Mouse (Mus musculus): ENCODE measurements around the gene Etnk2. TPM values are rescaled to one million over a fixed set of nuclear protein-coding genes. Genes with fewer than 3 reads are reported as not detected.
A peak's percentile ranks its signal among the peaks of the same experiment; 100 is the strongest.

The Etnk2 gene
- polyA plus RNA-seq, 1 experiment from 2014 or later, result 3.1 TPM

GRCm38 (mm10) chr1:133419178-133419834, 55.9 kb downstream of the Etnk2 start:
- Histone ChIP-seq H3K4me3 (ENCODE audit: low read depth, low read length) (no peak overlapping the region), H3K9me3 (ENCODE audit: control insufficient read depth, low read length) (no peaks in the 10 kb centered on the region), H3K36me3 (ENCODE audit: control insufficient read depth, insufficient read depth, low read length) (no peaks in the 10 kb centered on the region), H3K27ac (ENCODE audit: low read depth, low read length) (no peak overlapping the region; the same call in 1 of the 2 replicates), H3K27me3 (ENCODE audit: control insufficient read depth, insufficient read depth, low read length) (no peaks in the 10 kb centered on the region), H3K4me2 (replicated peaks; ENCODE audit: low read depth, low read length) (no peak overlapping the region), H3K9ac (ENCODE audit: low read depth, low read length) (no peak overlapping the region), H3K4me1 (replicated peaks; ENCODE audit: control insufficient read depth, insufficient read depth, low read length) (peaks cover 28% of the 10 kb centered on the region)
- DNase-seq (ENCODE audit: low spot score) (no peak), ATAC-seq (ENCODE audit: low FRiP score) (no peak)
- 72% methylated on average over 3 of the region's 3 CpGs for WGBS

DNA sequence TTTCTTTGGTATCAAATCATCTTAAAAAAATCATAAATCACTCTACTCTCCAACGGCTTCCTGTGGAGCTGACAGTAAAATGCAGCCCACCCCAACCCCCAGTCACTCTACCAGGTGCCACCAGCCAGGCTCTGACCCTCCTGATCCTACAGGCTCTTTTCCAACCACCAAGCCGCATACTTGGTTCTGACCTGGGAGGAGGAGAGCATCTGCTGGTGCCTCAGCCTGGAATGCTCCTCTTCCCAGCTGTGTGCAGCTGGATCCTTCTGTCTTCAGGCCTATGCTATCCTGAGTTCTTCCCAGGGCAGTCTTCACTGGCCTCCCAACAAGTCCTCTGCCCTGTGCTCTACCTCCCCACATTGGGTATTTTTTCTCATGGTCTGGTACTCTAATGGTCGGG, 57.1 kb downstream of the Etnk2 start:
- Histone ChIP-seq H3K9ac (ENCODE audit: low read depth, low read length) (no peak overlapping the region), H3K27me3 (ENCODE audit: control insufficient read depth, insufficient read depth, low read length) (no peaks in the 10 kb centered on the region), H3K4me3 (ENCODE audit: low read depth, low read length) (no peak overlapping the region), H3K27ac (ENCODE audit: low read depth, low read length) (no peak overlapping the region), H3K36me3 (ENCODE audit: control insufficient read depth, insufficient read depth, low read length) (no peaks in the 10 kb centered on the region), H3K4me2 (replicated peaks; ENCODE audit: low read depth, low read length) (no peak overlapping the region), H3K4me1 (replicated peaks; ENCODE audit: control insufficient read depth, insufficient read depth, low read length) (peaks cover 28% of the 10 kb centered on the region), H3K9me3 (ENCODE audit: control insufficient read depth, low read length) (no peaks in the 10 kb centered on the region)
- WGBS, result 54% methylated on average over 3 of the region's 3 CpGs
- no peak for DNase-seq (ENCODE audit: low spot score)
- ATAC-seq (ENCODE audit: low FRiP score), result no peak

DNA sequence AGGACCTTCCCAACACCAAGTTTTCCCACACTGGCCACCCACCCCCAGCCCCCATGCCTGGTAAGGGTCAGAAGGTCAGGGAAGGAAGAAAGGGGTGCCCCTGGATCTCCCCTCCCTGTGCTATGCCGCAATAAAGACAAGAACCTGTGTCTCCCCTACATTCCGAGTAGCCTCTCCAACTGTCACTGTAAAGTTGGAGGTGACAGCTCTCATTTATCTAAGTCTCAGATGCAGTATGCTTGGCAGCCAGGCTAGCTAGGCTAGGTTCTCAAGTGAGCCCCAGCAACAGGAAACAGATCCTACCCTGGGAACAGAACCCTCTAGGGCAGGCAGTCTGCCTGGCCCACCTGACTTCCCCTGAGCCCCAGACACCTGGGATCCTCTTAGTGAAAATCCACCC, 57.7 kb downstream of the Etnk2 start:
- Histone ChIP-seq H3K9ac (ENCODE audit: low read depth, low read length) (no peak overlapping the region), H3K9me3 (ENCODE audit: control insufficient read depth, low read length) (no peaks in the 10 kb centered on the region), H3K27ac (ENCODE audit: low read depth, low read length) (no peak overlapping the region), H3K4me3 (ENCODE audit: low read depth, low read length) (no peak overlapping the region), H3K27me3 (ENCODE audit: control insufficient read depth, insufficient read depth, low read length) (no peaks in the 10 kb centered on the region), H3K4me2 (replicated peaks; ENCODE audit: low read depth, low read length) (peak overlapping the region; percentile 77; the same call in 1 of the 2 replicates), H3K36me3 (ENCODE audit: control insufficient read depth, insufficient read depth, low read length) (no peaks in the 10 kb centered on the region), H3K4me1 (replicated peaks; ENCODE audit: control insufficient read depth, insufficient read depth, low read length) (peaks cover 28% of the 10 kb centered on the region)
- no peak for DNase-seq (ENCODE audit: low spot score)
- no peak for ATAC-seq (ENCODE audit: low FRiP score)
- WGBS, result 28% methylated on average over 2 of the region's 2 CpGs

GRCm38 (mm10) chr1:133421975-133422570, 58.7 kb downstream of the Etnk2 start:
- no peak for ATAC-seq (ENCODE audit: low FRiP score)
- peaks cover 26% of the 10 kb centered on the region for H3K4me1 ChIP-seq (replicated peaks; ENCODE audit: control insufficient read depth, insufficient read depth, low read length)
- 29% methylated on average over 16 of the region's 16 CpGs for WGBS
- no peak for DNase-seq (ENCODE audit: low spot score)
- no peaks in the 10 kb centered on the region for H3K9me3 ChIP-seq (ENCODE audit: control insufficient read depth, low read length)
- H3K27me3 ChIP-seq (ENCODE audit: control insufficient read depth, insufficient read depth, low read length), result no peaks in the 10 kb centered on the region
- no peak overlapping the region for H3K27ac ChIP-seq (ENCODE audit: low read depth, low read length)
- H3K9ac ChIP-seq (ENCODE audit: low read depth, low read length), result peak overlapping the region; percentile 95; the same call in 1 of the 2 replicates
- H3K4me3 ChIP-seq (ENCODE audit: low read depth, low read length), result peak overlapping the region; percentile 91
- no peaks in the 10 kb centered on the region for H3K36me3 ChIP-seq (ENCODE audit: control insufficient read depth, insufficient read depth, low read length)
- peak overlapping the region; percentile 77 for H3K4me2 ChIP-seq (replicated peaks; ENCODE audit: low read depth, low read length)

- H3K27ac ChIP-seq (ENCODE audit: low read depth, low read length), result peak overlapping the region; percentile 97
- under 1% methylated on average over 29 of the region's 29 CpGs for WGBS
Measured at GRCm38 (mm10) chr1:133422615-133423161, 59.3 kb downstream of the Etnk2 start.

DNA sequence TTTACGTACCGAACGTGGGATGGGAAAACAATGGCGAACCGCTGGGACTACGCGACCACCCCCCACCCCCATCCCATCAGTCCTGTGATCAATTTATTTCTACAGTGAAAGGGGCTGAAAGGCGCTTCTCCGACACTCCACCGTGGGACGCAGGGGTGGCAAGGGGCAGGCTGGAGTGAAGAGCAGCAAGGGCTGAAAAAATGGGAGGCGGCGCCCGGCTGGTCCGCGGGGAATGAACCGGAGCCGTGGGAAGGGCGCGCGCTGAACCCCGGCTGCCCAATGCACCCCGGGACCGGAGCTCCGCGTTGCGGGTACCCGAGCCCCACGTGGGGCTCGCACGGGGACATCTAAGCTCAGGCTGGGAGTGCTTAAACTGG, 59.8 kb downstream of the Etnk2 start:
- ATAC-seq (ENCODE audit: low FRiP score) (no peak), DNase-seq (ENCODE audit: low spot score) (peak; percentile 70)
- Histone ChIP-seq H3K27ac (ENCODE audit: low read depth, low read length) (peak overlapping the region; percentile 97), H3K4me1 (replicated peaks; ENCODE audit: control insufficient read depth, insufficient read depth, low read length) (peaks cover 20% of the 10 kb centered on the region), H3K9me3 (ENCODE audit: control insufficient read depth, low read length) (no peaks in the 10 kb centered on the region), H3K4me3 (ENCODE audit: low read depth, low read length) (peak overlapping the region; percentile 91), H3K36me3 (ENCODE audit: control insufficient read depth, insufficient read depth, low read length) (no peaks in the 10 kb centered on the region), H3K4me2 (replicated peaks; ENCODE audit: low read depth, low read length) (peak overlapping the region; percentile 77), H3K9ac (ENCODE audit: low read depth, low read length) (peak overlapping the region; percentile 95), H3K27me3 (ENCODE audit: control insufficient read depth, insufficient read depth, low read length) (no peaks in the 10 kb centered on the region)
- under 1% methylated on average over 31 of the region's 31 CpGs for WGBS

More at GRCm38 (mm10) chr1:133422615-133423161, 59.3 kb downstream of the Etnk2 start:
- Histone ChIP-seq H3K9me3 (ENCODE audit: control insufficient read depth, low read length) (no peaks in the 10 kb centered on the region), H3K9ac (ENCODE audit: low read depth, low read length) (peak overlapping the region; percentile 95), H3K36me3 (ENCODE audit: control insufficient read depth, insufficient read depth, low read length) (no peaks in the 10 kb centered on the region), H3K4me2 (replicated peaks; ENCODE audit: low read depth, low read length) (peak overlapping the region; percentile 77), H3K4me3 (ENCODE audit: low read depth, low read length) (peak overlapping the region; percentile 91), H3K4me1 (replicated peaks; ENCODE audit: control insufficient read depth, insufficient read depth, low read length) (peaks cover 20% of the 10 kb centered on the region), H3K27me3 (ENCODE audit: control insufficient read depth, insufficient read depth, low read length) (no peaks in the 10 kb centered on the region)
- peak; percentile 59 for DNase-seq (ENCODE audit: low spot score)
- peak; percentile 28; the same call in 1 of the 2 replicates for ATAC-seq (ENCODE audit: low FRiP score)

DNA sequence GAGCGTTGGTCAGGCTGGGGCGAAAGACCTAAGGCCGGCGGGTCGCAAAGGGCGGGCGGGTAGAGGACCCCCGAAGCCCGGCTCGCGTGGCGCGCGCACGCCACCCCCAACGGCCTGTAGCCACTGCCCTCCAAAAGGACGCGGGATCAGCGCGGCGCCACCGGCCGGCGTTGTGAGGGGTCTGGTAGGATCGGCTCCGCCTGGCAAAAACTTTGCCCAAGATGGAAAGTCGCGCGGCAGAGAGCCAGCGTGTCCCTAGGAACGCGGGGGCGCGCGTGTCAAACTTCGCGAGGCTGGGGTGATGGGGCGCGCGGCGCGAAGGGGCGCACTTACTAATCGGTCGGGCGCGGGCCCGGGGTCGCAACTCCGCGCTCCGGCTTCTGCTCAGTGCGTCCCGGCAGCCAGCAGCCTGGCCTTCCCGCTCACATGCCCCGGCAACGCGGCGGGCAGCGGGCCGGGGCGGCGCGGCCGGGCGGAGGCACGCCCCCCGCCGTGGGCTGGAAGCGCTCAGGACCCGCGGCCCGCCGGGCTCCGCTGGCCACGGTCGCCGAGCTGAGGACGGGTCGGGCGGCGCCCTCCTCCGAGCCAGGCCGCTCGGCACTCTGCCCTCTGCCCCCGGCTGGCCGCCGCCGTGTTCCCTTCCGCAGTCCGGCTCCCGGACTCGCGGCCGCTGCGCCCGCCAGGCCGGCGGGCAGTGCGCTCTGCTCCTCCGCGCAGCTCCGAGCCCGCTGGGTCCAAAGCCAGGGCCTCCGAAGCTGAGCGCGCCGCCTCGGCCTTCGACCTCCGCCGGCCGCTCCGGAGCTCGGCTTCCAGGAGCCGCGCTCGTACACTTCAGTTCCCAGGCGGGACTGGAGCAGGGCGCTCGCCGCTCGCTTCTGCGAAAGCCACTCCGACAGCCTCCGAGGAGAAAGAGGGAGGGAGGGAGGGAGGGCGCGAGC, 60.4 kb downstream of the Etnk2 start, which contains the start of gene Sox13:
TSS of gene Sox13 (minus strand) at position 835 of the 938 bp plus-strand sequence.
- WGBS, result under 1% methylated on average over 87 of the region's 128 CpGs
- H3K4me1 ChIP-seq (replicated peaks; ENCODE audit: control insufficient read depth, insufficient read depth, low read length), result peaks cover 15% of the 10 kb centered on the region
- H3K4me3 ChIP-seq (ENCODE audit: low read depth, low read length), result peak within 1 kb of the TSS; percentile 91
- peak; percentile 77 for ATAC-seq (ENCODE audit: low FRiP score)
- peak within 1 kb of the TSS; percentile 97 for H3K27ac ChIP-seq (ENCODE audit: low read depth, low read length)
- no peaks in the 10 kb centered on the region for H3K27me3 ChIP-seq (ENCODE audit: control insufficient read depth, insufficient read depth, low read length)
- H3K36me3 ChIP-seq (ENCODE audit: control insufficient read depth, insufficient read depth, low read length), result no peaks in the 10 kb centered on the region
- DNase-seq (ENCODE audit: low spot score), result peak; percentile 82
- H3K4me2 ChIP-seq (replicated peaks; ENCODE audit: low read depth, low read length), result peak within 1 kb of the TSS; percentile 77
- peak within 1 kb of the TSS; percentile 95 for H3K9ac ChIP-seq (ENCODE audit: low read depth, low read length)
- no peaks in the 10 kb centered on the region for H3K9me3 ChIP-seq (ENCODE audit: control insufficient read depth, low read length)

- 63% methylated on average over 4 of the region's 4 CpGs for WGBS
- Histone ChIP-seq H3K4me1 (replicated peaks; ENCODE audit: control insufficient read depth, insufficient read depth, low read length) (peaks cover 12% of the 10 kb centered on the region; the same call in 1 of the 2 replicates), H3K9me3 (ENCODE audit: control insufficient read depth, low read length) (no peaks in the 10 kb centered on the region), H3K4me2 (replicated peaks; ENCODE audit: low read depth, low read length) (no peak overlapping the region), H3K9ac (ENCODE audit: low read depth, low read length) (no peak overlapping the region), H3K27me3 (ENCODE audit: control insufficient read depth, insufficient read depth, low read length) (no peaks in the 10 kb centered on the region), H3K4me3 (ENCODE audit: low read depth, low read length) (peak overlapping the region; percentile 91; the same call in 1 of the 2 replicates), H3K36me3 (ENCODE audit: control insufficient read depth, insufficient read depth, low read length) (no peaks in the 10 kb centered on the region), H3K27ac (ENCODE audit: low read depth, low read length) (no peak overlapping the region)
- ATAC-seq (ENCODE audit: low FRiP score), result peak; percentile 57; the same call in 1 of the 2 replicates
- DNase-seq (ENCODE audit: low spot score), result no peak
Measured at GRCm38 (mm10) chr1:133424547-133425140, 61.3 kb downstream of the Etnk2 start.
